Mouse (Mus musculus): ENCODE measurements around the gene Unc13c.

Unc13c gene

DNA sequence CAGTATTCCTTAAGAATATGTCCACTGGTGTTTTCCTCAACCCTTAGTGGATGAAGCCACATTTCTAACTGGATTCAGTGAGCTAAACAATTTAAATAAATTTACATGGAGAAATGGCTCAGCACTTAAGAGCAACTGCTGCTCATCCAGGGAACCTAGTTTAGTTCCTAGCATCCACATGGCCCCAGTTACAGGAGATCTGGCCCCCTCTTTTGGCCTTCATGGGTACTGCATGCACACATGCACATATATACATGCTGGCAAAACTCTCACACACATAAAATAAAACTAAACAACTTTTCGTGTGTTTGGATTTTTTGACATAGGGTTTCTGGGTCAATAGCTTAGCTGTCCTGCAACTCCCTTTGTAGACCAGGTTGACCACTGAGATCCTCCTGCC, 330.6 kb downstream of the Unc13c start:
- in situ Hi-C loops (cut with MboI, MseI): no loop called here

DNA sequence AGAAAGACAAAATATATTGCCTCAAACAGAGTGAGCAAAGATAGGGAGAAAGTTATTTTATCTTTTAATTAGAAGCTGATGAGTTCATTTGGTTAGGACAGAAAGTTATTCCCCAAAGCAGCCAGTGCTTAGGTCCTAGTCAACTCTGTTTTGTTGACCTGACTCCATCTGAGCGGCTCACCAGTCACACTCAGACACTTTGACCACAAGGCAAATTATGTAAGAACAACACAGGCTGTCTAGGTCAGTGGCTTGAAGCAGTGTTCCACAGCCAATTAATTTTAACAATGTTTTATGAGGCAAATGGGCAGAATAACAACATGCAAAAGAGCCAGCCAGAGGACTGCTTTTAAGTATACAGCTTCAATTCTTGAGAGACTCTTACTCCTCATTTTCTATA, 343.6 kb downstream of the Unc13c start:
- in situ Hi-C loops (cut with MboI, MseI): no loop called here

DNA sequence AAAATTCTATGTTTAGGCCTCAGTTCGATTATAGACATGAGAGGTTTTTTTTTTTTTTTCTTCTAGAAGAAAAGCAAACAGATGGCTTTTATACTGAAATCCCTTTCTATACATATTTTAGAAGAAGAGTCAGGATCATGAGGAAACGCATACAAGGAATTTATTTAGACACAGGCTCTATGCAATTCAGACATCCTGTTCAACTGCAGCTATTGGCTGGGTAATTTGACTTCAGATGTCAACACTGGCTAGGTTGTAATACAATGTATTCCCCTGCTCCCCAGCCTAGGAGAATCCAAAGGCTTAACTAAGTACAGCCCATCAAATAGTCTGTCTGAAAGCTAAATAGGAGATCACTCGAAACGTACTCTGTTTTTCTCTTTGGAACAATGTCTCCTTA, 355.9 kb downstream of the Unc13c start:
- in situ Hi-C loops (cut with MboI, MseI): no loop called here

DNA sequence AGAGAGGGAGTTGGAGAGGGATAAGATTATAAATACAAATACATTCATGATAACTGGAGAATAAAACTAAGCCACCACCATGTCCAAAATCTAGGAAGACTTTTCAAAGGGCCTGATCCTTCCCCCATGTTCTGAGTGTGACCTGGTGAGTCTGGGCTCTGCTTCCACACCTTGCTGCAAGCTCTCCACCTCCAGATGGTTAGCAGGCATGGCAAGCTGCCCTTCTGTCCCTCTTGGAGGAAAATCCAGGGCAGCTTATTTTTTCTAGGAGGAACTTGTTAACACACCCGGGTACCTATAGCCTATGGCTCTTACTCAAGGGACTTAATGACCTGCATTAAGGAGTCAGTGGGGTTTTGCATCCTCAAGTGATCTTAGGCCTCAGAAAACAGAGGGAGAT, 364.8 kb downstream of the Unc13c start:
- in situ Hi-C loops (cut with MboI, MseI): no loop called here

DNA sequence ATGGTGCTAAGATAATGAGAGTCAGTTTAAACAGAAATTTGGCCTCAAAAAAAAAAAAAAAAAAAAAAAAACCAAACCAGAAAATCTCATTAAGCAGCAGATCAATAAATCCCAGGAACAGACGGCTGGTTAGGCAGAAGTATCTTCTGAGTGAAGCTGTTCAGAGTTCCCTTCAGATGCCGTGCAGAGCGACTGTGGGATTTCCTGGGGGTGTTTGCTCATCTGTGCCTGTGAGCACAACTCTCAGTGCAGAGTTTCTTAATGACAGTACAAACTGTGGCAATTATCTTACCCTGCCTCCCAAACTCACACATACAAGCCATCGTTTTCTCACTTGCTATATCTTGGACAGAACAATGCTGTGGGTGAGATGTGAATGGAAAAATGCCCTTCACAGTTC, 403.2 kb downstream of the Unc13c start:
- in situ Hi-C loops (cut with MboI, MseI): loop anchor here in 1 of 2 experiments (5.0 kb wide), 1 partner anchor 422 kb away; no protein-coding TSS in a partner anchor

DNA sequence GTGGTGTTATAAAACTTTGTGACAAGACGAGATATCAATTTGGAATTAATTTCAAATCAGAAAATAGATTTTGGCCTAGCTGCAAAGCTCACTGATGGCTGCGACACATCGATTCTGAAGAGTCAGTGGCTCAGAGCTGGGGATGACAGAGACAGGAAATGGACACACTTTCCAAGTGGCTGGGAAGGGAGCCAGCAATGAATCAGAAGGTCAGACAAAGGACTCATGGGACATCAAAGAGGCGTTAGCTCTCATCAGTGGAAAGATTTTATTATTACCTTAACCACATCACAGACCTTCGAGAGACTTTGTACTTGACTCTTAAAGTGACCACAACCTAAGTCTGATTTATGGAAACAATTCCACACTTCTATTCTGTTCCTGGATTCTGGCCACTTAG, 408.7 kb downstream of the Unc13c start:
- in situ Hi-C loops (cut with MboI, MseI): no loop called here

DNA sequence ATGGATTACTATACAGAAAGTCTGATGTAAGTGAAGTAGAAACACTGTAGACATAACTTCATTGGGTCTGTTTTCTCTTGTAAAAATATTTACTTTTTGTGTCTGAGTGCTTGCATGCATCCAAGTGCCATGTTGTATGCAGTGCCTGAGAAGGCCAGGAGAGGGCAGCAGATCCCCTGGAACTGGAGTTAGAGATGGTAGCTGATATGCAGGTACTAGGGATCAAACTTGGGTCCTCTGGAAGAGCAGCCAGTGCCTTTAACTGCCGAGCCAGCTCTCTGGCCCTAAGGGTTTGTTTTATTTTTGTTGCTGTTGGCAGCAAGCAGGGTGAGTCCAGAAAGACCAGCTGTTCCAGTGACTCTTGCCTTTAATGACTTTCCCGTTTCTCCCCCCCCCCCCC, 411.0 kb downstream of the Unc13c start:
- in situ Hi-C loops (cut with MboI, MseI): loop anchor here in 1 of 2 experiments (10.0 kb wide), 1 partner anchor 427 kb away; no protein-coding TSS in a partner anchor

DNA sequence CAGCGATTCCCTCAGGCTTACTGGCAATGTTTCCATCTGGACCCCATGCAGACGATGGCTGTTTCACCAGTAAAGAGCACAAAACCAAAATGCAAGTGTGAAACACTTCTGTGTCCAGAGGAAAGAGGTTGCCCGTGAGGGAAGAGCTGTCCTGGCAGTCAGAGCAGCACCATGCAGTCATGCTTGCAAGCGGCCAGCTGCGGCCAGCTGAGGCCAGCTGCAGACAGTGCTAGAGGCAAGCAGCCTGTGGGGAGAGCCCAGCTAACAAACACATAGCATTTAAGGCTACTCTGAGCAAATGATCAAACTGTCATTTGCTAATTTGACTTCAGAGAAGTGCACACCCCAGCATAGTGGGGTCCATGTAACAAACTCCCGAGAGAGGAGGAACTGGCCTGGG, 413.4 kb downstream of the Unc13c start:
- in situ Hi-C loops (cut with MboI, MseI): loop anchor here in 1 of 2 experiments (10.0 kb wide), 1 partner anchor 429 kb away; no protein-coding TSS in a partner anchor

DNA sequence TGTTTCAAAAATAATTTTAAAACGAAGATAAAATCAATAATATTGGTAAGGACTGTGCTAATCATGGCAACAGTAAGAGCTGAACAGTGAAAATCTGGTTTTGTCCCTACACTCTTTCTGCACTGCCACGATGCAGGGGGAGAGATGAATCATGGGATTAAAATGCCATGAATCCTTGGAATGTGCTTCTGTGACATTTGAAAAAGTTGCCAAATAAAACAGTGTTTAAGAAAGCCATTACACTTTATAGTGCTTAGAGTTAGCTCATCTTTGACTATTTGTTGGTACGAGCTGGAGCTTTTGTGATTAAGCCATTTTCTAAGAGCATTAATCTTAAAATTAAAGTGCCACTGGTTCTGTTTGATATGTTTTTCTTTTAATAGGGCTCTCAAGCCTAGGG, 496.2 kb downstream of the Unc13c start:
- in situ Hi-C loops (cut with MboI, MseI): no loop called here

DNA sequence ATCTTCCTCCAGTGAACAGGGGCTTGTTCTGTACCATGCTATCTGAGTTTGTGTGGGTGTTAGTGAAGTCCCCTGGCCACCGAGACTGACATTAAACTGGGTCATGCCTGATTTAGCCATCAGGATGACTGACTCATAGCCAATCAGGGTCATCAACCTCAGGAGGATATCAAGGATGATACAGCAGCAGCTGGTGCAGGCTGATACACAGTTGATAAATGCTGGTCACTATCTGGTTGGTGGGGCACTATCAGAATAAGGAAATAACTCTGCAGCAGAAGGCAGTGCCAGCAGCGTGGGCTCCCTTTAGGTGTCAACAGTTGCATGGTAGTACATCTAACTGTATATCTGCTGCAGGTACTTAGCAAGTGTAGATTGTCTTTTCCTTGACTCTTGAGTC, 506.7 kb downstream of the Unc13c start:
- in situ Hi-C loops (cut with MboI, MseI): no loop called here

DNA sequence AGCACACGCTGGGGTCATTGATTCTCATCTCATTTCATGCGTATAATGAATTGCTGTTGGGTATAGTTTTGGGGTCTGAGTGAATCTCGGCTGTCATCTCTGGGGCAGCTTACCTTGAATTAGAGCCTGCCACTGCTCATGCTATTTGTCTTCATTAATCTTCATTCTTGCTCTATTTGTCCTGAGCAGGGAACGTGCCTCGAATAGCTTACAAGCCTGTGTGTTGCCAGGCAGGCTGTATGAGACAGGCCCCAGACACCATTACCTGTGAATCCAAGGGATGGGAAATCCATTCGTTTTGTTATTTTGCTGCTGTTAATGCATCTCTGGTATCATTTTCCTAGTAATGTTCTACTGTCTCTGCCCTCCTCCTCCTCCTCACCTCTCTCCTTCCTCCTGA, 518.8 kb downstream of the Unc13c start:
- in situ Hi-C loops (cut with MboI, MseI): no loop called here

DNA sequence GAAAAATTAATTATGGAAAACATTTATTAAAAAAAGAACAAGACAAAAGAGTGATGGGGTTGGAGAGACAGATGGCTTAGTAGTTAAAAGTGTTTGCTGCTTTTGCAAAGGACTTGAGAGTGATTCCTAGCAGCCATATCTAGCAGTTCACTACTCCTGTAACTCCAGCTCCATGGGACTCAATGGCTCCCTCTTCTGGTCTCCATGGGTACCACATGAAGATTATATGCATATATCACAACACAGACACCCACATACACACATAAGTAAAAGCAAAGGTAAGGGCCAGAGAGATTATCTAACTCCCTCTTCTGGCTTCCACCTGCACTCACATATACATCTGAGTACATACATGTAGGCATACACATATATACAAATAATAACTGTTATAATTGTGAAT, 519.5 kb downstream of the Unc13c start:
- in situ Hi-C loops (cut with MboI, MseI): no loop called here

DNA sequence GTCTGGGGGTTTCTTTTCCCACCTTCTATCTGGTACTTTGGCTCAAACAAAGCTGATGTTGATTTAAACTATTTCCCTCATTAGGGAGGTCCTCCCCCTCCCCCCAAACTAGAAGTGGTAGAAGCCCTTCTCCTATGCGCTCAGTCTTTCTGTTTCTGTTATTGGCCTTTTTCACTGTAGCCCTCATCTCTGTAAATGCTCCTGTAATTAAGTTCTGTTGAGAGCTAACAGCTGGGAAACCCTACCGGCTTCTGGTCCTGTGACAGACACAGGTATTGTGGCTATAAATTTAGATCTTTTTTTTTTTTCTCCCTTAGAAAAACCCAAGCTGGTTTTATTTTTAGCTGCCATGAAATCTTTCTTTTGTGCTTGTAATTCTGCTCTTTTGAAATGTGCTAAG, 536.8 kb downstream of the Unc13c start:
- in situ Hi-C loops (cut with MboI, MseI): no loop called here

Data from T-helper 17 cell (primary cell).